Mouse (Mus musculus): Measurements from ENCODE around the gene Dnmt3a.

GRCm38 (mm10) chr12:3809520-3810180 is 3.8 kb downstream of the Dnmt3a start:
- TF ChIP-seq CTCF (IDR thresholded peaks at IDR 0.05) (no peak), EP300 (IDR thresholded peaks at IDR 0.05) (no peak)

Measured in lung, postnatal 0 days (tissue).